ENCODE assay signal across 9 mouse cellular contexts in the genomic region with DNA sequence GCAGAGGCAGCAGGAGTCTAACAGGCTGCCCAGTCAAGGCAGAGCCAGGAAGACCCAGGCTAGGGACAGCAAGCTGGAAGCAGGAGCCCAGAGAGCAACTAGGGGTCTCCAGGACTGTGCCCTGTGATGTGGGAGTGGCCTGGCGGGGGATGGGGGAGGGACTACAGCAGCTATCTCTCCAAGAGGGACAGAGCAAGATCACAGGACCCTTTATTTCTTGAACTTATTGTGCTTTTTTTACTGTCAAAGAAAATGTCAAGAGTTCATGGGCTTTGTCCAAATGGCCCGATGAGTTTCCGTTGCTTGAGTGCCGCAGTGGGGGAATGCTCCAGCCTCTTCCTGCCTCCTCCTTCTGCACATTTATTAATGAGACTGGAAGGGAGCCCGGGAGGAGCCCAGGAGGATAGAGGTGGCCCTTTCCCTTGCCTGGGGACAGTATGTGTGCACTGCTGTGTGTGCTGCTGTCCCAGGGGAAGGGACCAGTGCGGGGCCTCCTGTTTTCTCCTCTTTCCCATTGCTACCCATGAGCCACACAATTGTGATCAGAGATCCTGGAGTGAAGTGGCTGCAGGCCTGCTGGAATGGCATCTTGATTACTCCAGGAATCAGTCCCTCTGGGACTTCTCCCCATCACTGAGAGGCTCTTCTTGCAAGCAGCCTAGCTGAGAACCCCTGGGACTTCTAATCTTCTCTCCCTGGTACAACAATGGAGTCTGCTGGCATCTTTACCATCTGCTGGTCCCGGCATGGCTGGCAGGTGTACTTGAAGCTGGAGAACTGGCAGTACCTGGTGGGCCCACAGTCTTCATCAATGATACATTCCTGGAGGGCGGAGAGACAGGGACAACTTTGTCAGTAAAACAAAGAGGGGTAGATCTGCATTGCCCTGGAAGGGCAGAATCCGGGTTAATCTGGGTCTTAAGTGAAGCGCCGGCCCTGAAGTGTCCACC. TPM values are rescaled to one million over a fixed set of nuclear protein-coding genes. Genes with fewer than 3 reads are reported as not detected.
A peak's percentile ranks its signal among the peaks of the same experiment; 100 is the strongest.
DNase-seq lines count a peak whose midpoint lies in the region; TF ChIP-seq lines count a peak whose summit lies in the region.
"Had no signal": no experiment of that assay in that cellular context is flagged by ENCODE, and none has a peak within 500 bp of the region (broad histone marks: within the 10 kb centered on the region; RNA-seq: fewer than 3 reads in every experiment).

No protein-coding gene starts in this region.

- no peak for TF ChIP-seq CTCF in layer of hippocampus, adult 2 months (conservative IDR thresholded peaks at IDR 0.05)

- no peak overlapping the region for H3K4me3 ChIP-seq in layer of hippocampus, adult 2 months

- peak overlapping the region; percentile 74 for H3K27ac ChIP-seq in layer of hippocampus, adult 2 months

- DNase-seq in adrenal gland, postnatal 14 days, result peak; percentile 38
- DNase-seq in adrenal gland, postnatal 25 days, result no peak
- DNase-seq in layer of hippocampus, adult 2 months (ENCODE audit: low spot score in 2 of 2), result no peak
- no peak for DNase-seq in layer of hippocampus, postnatal 36 days
- DNase-seq in cerebellum, adult 9-11 months, result peak; percentile 83
- peak; percentile 71 for DNase-seq in kidney, postnatal 10 days
- DNase-seq in right cerebral cortex, postnatal 14 days, result no peak
- DNase-seq in lung, postnatal 36 days, result no peak
- DNase-seq: liver had no signal

RNA-seq across cellular contexts. Expression of a gene that starts 37.7 kb away (rescaled TPM):
- 10.3 and 13.7 TPM in 2 replicates for total RNA-seq in adrenal gland, postnatal 14 days (2021)
- total RNA-seq in adrenal gland, postnatal 25 days (2021), result 11.5 and 12.6 TPM in 2 replicates
- 100 to 1,000 TPM; 253 to 270 TPM for total RNA-seq in layer of hippocampus, adult 2 months (2021)
- 100 to 1,000 TPM; 246 to 273 TPM for total RNA-seq in layer of hippocampus, postnatal 36 days (2021)

Comparison
In these comparisons a context has a peak if more than half of its experiments do, and no peak if none do; other contexts are left out.
1. DNase-seq: peak in adrenal gland, postnatal 14 days (single experiment), cerebellum, adult 9-11 months (single experiment) and kidney, postnatal 10 days (single experiment); none in adrenal gland, postnatal 25 days (single experiment), layer of hippocampus, adult 2 months (0 of 2), layer of hippocampus, postnatal 36 days (0 of 2), right cerebral cortex, postnatal 14 days (single experiment) and lung, postnatal 36 days (single experiment).
2. RNA of a gene that starts 37.7 kb away (total RNA-seq): 246 to 273 TPM in layer of hippocampus, postnatal 36 days and 253 to 270 TPM in layer of hippocampus, adult 2 months; 11.5 to 12.6 TPM in adrenal gland, postnatal 25 days and 10.3 to 13.7 TPM in adrenal gland, postnatal 14 days; every median in the first group is over 10 times any median in the second.